7 mouse cellular contexts compared by ENCODE assay signal in the genomic region with DNA sequence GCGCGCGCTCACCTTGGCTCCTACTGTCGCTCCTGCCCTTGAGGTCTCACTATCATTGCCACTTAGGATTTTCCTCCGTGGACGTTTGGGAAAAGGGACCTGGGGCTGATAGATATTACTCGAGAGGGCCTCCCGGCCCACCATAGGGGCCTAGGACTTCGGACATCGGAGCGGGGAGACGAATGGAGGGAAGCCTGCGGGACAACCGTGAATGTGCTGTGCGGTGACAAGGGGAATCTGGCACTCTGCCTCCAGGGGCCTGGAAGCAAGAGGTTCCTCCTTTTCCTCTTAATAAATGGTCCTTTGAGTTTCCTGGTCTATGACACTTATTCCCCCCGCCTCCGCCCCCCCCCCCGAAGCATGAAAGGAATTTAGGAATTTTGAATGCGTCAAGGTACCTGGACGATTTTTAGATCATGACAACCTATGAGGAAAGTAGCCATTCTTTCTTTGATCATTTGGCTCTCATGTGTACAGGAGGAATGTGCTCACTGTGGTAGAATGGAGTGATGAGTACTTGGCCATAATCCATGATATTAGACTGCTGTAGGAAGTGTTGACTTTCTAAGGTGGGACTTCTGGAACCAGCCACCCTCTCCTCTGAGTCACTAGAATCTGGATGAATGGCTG. TPM values are rescaled to one million over a fixed set of nuclear protein-coding genes. Genes with fewer than 3 reads are reported as not detected.
DNase-seq lines count a peak whose midpoint lies in the region; ATAC-seq and TF ChIP-seq lines count a peak whose summit lies in the region.

No protein-coding gene starts in this region.

- no peaks in the 10 kb centered on the region for H3K79me2 ChIP-seq in liver, adult 2 months (ENCODE audit: control insufficient read depth, insufficient read depth, low read length)

- H3K36me3 ChIP-seq in liver, adult 2 months (ENCODE audit: control insufficient read depth, insufficient read depth, low read length), result peaks cover 1% of the 10 kb centered on the region; the same call in 1 of the 2 replicates
- no peaks in the 10 kb centered on the region; the same call in 1 of the 2 replicates for H3K36me3 ChIP-seq in hindbrain, embryonic 11.5 days (ENCODE audit: control insufficient read depth, insufficient read depth, low read length)
- peaks cover 5% of the 10 kb centered on the region; the same call in 1 of the 2 replicates for H3K36me3 ChIP-seq in lung, embryonic 15.5 days

- no peaks in the 10 kb centered on the region for H3K9me3 ChIP-seq in hindbrain, embryonic 11.5 days (ENCODE audit: control insufficient read depth, low read length)
- no peaks in the 10 kb centered on the region for H3K9me3 ChIP-seq in lung, embryonic 15.5 days

- TF ChIP-seq POLR2A in liver, adult 2 months (IDR thresholded peaks at IDR 0.05; ENCODE audit: extremely low read depth, insufficient read depth, low read length), result no peak

- peak overlapping the region; percentile 34 for H3K27ac ChIP-seq in liver, adult 2 months (replicated peaks; ENCODE audit: insufficient read depth, low read depth, low read length)
- H3K27ac ChIP-seq in hindbrain, embryonic 11.5 days (ENCODE audit: low read depth, low read length), result peak overlapping the region; percentile 85
- peak overlapping the region; percentile 93 for H3K27ac ChIP-seq in lung, embryonic 15.5 days

- H3K4me2 ChIP-seq in hindbrain, embryonic 11.5 days (replicated peaks; ENCODE audit: low read depth, low read length), result peak overlapping the region; percentile 75
- peak overlapping the region; percentile 72 for H3K4me2 ChIP-seq in lung, embryonic 15.5 days

- TF ChIP-seq CTCF in liver, adult 2 months (IDR thresholded peaks at IDR 0.05; ENCODE audit: low read depth, low read length), result no peak

- H3K4me3 ChIP-seq in liver, adult 2 months (ENCODE audit: insufficient read depth, low read depth, low read length), result peak overlapping the region; percentile 68
- H3K4me3 ChIP-seq in hindbrain, embryonic 11.5 days (ENCODE audit: low read depth, low read length), result peak overlapping the region; percentile 93
- H3K4me3 ChIP-seq in lung, embryonic 15.5 days, result peak overlapping the region; percentile 76

- peak; percentile 9 for DNase-seq in liver, adult 2 months (ENCODE audit: extremely low read depth, low read depth, low spot score)
- no peak for DNase-seq in liver
- peak; percentile 65 to 70 for DNase-seq in cerebellum, postnatal 14 days
- DNase-seq in hindbrain, embryonic 11.5 days (ENCODE audit: low spot score), result no peak
- no peak for DNase-seq in ovary, postnatal 10 days (ENCODE audit: low spot score)
- no peak for DNase-seq in layer of hippocampus, postnatal 25 days (ENCODE audit: extremely low spot score in 1 of 2, low spot score in 1 of 2)

- H3K27me3 ChIP-seq in liver, adult 2 months (ENCODE audit: control insufficient read depth, insufficient read depth, low read length), result no peaks in the 10 kb centered on the region
- H3K27me3 ChIP-seq in hindbrain, embryonic 11.5 days (ENCODE audit: control insufficient read depth, insufficient read depth, low read length), result no peaks in the 10 kb centered on the region
- no peaks in the 10 kb centered on the region for H3K27me3 ChIP-seq in lung, embryonic 15.5 days

- peaks cover 2% of the 10 kb centered on the region; the same call in 1 of the 2 replicates for H3K4me1 ChIP-seq in liver, adult 2 months (ENCODE audit: control insufficient read depth, insufficient read depth, low read length)
- H3K4me1 ChIP-seq in hindbrain, embryonic 11.5 days (replicated peaks; ENCODE audit: control insufficient read depth, insufficient read depth, low read length), result no peaks in the 10 kb centered on the region
- peaks cover 14% of the 10 kb centered on the region for H3K4me1 ChIP-seq in lung, embryonic 15.5 days

- no peak; the same call in 1 of the 2 replicates for ATAC-seq in hindbrain, embryonic 11.5 days (ENCODE audit: low FRiP score)
- ATAC-seq in lung, embryonic 15.5 days (ENCODE audit: borderline replicate concordance, extremely low read depth, low FRiP score, low TSS enrichment), result no peak

- 1% methylated on average over 20 of the region's 20 CpGs for WGBS in liver, adult 2 months
- 3% methylated on average over 20 of the region's 20 CpGs for WGBS in hindbrain, embryonic 11.5 days
- WGBS in lung, embryonic 15.5 days, result under 1% methylated on average over 20 of the region's 20 CpGs

- H3K9ac ChIP-seq in liver, adult 2 months (ENCODE audit: low read depth, low read length), result peak overlapping the region; percentile 58
- H3K9ac ChIP-seq in hindbrain, embryonic 11.5 days (ENCODE audit: low read depth, low read length), result peak overlapping the region; percentile 74
- H3K9ac ChIP-seq in lung, embryonic 15.5 days, result peak overlapping the region; percentile 77

RNA-seq across cellular contexts. Expression of gene Arf2, which starts 0.7 kb away (rescaled TPM):
- 6.6 and 7.8 TPM in 2 replicates for total RNA-seq in liver, adult 2 months (2014; rRNA removed)
- polyA plus RNA-seq in liver, adult 2 months (2012; rRNA removed), result 3.8 and 4.3 TPM in 2 replicates
- 143 and 145 TPM in 2 replicates for polyA plus RNA-seq in hindbrain, embryonic 11.5 days (2014; fragmentation: Nextera tagmentation; extraction: Ambion mirVana)
- polyA plus RNA-seq in lung, embryonic 15.5 days (2015; fragmentation: Nextera tagmentation; extraction: Ambion mirVana), result 72.4 and 72.9 TPM in 2 replicates
- total RNA-seq in layer of hippocampus, postnatal 25 days (2021), result 10 to 100 TPM; 43.6 to 44.4 TPM

RNA-seq across cellular contexts. Expression of gene Nsf, which starts 13.4 kb away (rescaled TPM):
- total RNA-seq in liver, adult 2 months (2014; rRNA removed), result 10.2 and 11.9 TPM in 2 replicates
- polyA plus RNA-seq in liver, adult 2 months (2012; rRNA removed), result 9.8 and 14.0 TPM in 2 replicates
- polyA plus RNA-seq in hindbrain, embryonic 11.5 days (2014; fragmentation: Nextera tagmentation; extraction: Ambion mirVana), result 55.0 and 59.7 TPM in 2 replicates
- polyA plus RNA-seq in lung, embryonic 15.5 days (2015; fragmentation: Nextera tagmentation; extraction: Ambion mirVana), result 49.6 and 51.4 TPM in 2 replicates
- total RNA-seq in layer of hippocampus, postnatal 25 days (2021), result 1,000 to 10,000 TPM; 1,164 to 1,245 TPM

Comparison
In these comparisons a context has a peak if more than half of its experiments do, and no peak if none do; other contexts are left out.
1. DNase-seq: peak in liver, adult 2 months (single experiment) and cerebellum, postnatal 14 days (2 of 2); none in liver (single experiment), hindbrain, embryonic 11.5 days (single experiment), ovary, postnatal 10 days (single experiment) and layer of hippocampus, postnatal 25 days (0 of 2).
2. H3K27ac ChIP-seq: peak in every context shown above with its lines; median percentile 93 in lung, embryonic 15.5 days; 85 in hindbrain, embryonic 11.5 days; 34 in liver, adult 2 months.
3. RNA of gene Arf2, which starts 0.7 kb away (polyA plus RNA-seq): 143 to 145 TPM in hindbrain, embryonic 11.5 days and 72.4 to 72.9 TPM in lung, embryonic 15.5 days; 3.8 to 4.3 TPM in liver, adult 2 months; every median in the first group is over 10 times any median in the second.
4. Peak in every context shown above with its lines, with median percentiles within 50 percentile points of each other: H3K4me3 ChIP-seq and H3K9ac ChIP-seq.